Mouse (Mus musculus): ENCODE measurements around the gene Esyt2.

Gene Esyt2

DNA sequence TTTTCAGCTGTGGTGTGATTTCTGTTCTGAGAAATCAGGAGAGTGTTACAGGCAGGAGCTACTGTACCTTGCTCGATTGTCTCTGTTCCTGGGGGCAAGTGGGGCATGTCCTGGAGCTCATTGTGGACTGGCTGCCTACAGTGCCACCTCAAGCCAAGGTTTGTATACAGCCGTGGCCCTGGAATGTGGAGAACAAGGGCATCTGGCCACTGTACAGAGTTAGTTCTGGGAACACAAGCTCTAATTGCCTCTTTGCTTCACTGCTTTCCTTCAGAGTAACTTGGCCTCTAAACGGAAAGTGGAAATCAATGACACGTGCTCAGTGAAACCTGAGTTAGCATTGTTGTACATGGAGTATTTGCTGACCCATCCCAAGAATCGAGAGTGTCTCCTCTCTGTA, 157.6 kb downstream of the Esyt2 start:
- no peak for DNase-seq (ENCODE audit: low spot score in 2 of 2)

All from left cerebral cortex, adult 9 months (tissue).